Mouse (Mus musculus) spleen, postnatal 0 days (tissue): ENCODE data around the gene Vldlr. TPM values are rescaled to one million over a fixed set of nuclear protein-coding genes. Genes with fewer than 3 reads are reported as not detected.

Experiments used
- polyA plus RNA-seq: library from polyadenylated mRNA; unstranded; fragments of >200 nt; fragmentation: Nextera tagmentation; extraction: Ambion mirVana; gene quantifications from 2 replicates; pipeline ENCODE4 v1.2.1, GENCODE M21; 2015

Gene Vldlr
- 2.7 and 5.3 TPM in 2 replicates for polyA plus RNA-seq

DNA sequence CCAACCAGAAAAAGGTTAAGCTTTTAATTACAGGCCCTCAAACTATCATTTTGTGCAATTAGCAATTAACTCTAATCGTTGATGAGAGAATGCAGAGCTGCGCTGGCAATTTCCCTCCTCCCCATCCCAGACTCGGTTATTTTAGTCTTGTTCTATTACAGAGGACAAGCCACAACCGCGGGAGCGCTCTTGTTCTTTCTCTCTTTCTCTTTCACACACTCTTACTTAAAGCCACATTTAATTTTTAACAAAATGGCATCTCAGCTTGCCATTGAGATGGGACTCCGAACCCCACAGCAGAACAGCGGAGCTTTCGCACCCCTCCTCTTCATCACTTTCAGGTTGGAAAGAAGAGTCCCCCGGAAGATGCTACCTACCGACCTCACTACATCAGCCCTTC lies at the start of gene Vldlr:
TSS of gene Vldlr (plus strand) at position 167 of the 400 bp plus-strand sequence.

Other genes with a start within 250 kb of the Vldlr start
- not detected in 2 replicates for gene Kcnv2, start 106.1 kb downstream of the Vldlr start, polyA plus RNA-seq
- 47.3 and 48.7 TPM in 2 replicates for gene Pum3, start 213.3 kb downstream of the Vldlr start, polyA plus RNA-seq